ENCODE assay signal across 8 mouse cellular contexts in the genomic region with DNA sequence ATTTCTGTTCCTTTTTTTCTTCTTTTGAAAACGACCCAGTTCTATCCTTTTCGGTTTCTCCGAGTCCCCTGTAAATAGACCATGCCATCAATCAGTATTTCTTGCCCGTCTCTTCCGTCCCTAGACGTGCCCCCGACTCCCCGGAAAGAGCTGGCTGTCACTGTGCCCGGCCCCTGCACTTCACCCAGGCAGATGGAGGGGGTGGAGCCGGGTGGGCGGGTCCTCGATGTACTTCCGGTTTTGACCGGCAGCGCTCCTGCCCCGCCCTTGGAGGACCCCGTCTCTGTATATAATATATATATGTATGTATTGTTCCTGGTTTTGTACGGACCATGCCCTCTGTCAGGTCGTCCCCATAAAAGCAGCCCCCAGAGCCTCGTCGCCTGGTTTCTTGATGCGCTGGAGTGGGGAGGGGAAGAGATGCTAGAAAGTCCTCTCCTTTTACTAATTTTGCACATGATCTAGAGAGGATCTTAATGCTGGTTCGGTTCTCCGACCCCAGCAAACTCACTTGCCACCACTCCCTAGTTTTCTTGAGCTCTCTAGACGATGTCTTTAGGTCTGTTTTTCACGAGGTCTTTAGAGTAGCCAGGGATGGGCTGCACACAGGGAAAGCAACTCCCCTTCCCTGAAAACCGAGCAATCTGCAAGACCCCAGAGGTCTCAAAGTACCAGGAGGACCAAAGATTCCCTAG. TPM values are rescaled to one million over a fixed set of nuclear protein-coding genes. Genes with fewer than 3 reads are reported as not detected.
DNase-seq lines count a peak whose midpoint lies in the region; ATAC-seq lines count a peak whose summit lies in the region.

No protein-coding gene starts in this region.

- peak overlapping the region; percentile 61 for H3K9ac ChIP-seq in hindbrain, embryonic 12.5 days

- WGBS in hindbrain, embryonic 12.5 days: 2% methylated on average over 27 of the region's 27 CpGs

- H3K27me3 ChIP-seq in hindbrain, embryonic 12.5 days: no peaks in the 10 kb centered on the region

- peak overlapping the region; percentile 66 for H3K4me2 ChIP-seq in hindbrain, embryonic 12.5 days (replicated peaks)

- H3K4me3 ChIP-seq in hindbrain, embryonic 12.5 days: peak overlapping the region; percentile 35

- peaks cover 39% of the 10 kb centered on the region for H3K36me3 ChIP-seq in hindbrain, embryonic 12.5 days

- DNase-seq in cerebellum, adult 9-11 months: peak; percentile 81
- peak; percentile 72 to 89 for DNase-seq in left cerebral cortex, postnatal 10 days (ENCODE audit: extremely low spot score in 1 of 2, low spot score in 2 of 2)
- DNase-seq in right cerebral cortex, postnatal 10 days (ENCODE audit: low spot score in 2 of 2): peak; percentile 86
- peak; percentile 75 for DNase-seq in yolk sac, embryonic 10.5 days (ENCODE audit: low spot score)

- H3K9me3 ChIP-seq in hindbrain, embryonic 12.5 days (replicated peaks): no peaks in the 10 kb centered on the region

- peaks cover 47% of the 10 kb centered on the region for H3K4me1 ChIP-seq in hindbrain, embryonic 12.5 days

- intact Hi-C loops in left cerebral cortex, postnatal 10 days (cut with DNase I): no loop called here

- H3K27ac ChIP-seq in hindbrain, embryonic 12.5 days: peak overlapping the region; percentile 75

- peak; percentile 53 for ATAC-seq in activated CD4-positive, CD25-positive, alpha-beta regulatory T cell, adult 4 months
- ATAC-seq in frontal cortex, adult (ENCODE audit: low TSS enrichment): 0 out of 2 replicates have a peak, but pooled peaks have one; percentile 17
- peak; percentile 53 for ATAC-seq in hindbrain, embryonic 12.5 days (ENCODE audit: low FRiP score)
- ATAC-seq in megakaryocyte, adult 5-6 weeks (ENCODE audit: poor library complexity, severe bottlenecking): peak; percentile 86

RNA-seq across cellular contexts. Expression of a gene that starts 3.0 kb away (rescaled TPM):
- polyA plus RNA-seq in activated CD4-positive, CD25-positive, alpha-beta regulatory T cell, adult 4 months (2017; shearing (Covaris generic)): under 1 TPM in 1 of 2 experiments, not detected in 1; 0.32 TPM
- polyA plus RNA-seq in hindbrain, embryonic 12.5 days (2016; fragmentation: Nextera tagmentation; extraction: Ambion mirVana): 94.6 and 106 TPM in 2 replicates
- total RNA-seq in left cerebral cortex, postnatal 10 days (2021): 10 to 100 TPM; 98.6 to 99.6 TPM
- total RNA-seq in megakaryocyte, adult 5-6 weeks (2015): 0.74 and 1.0 TPM in 2 replicates
- 0.18 and 0.69 TPM in 2 replicates for total RNA-seq in megakaryocyte, adult 5-6 weeks (2017)

RNA-seq across cellular contexts. Expression of a gene that starts 15.8 kb away (rescaled TPM):
- polyA plus RNA-seq in activated CD4-positive, CD25-positive, alpha-beta regulatory T cell, adult 4 months (2017; shearing (Covaris generic)): 10 to 100 TPM; 23.1 to 24.0 TPM
- 16.8 and 18.5 TPM in 2 replicates for polyA plus RNA-seq in hindbrain, embryonic 12.5 days (2016; fragmentation: Nextera tagmentation; extraction: Ambion mirVana)
- total RNA-seq in left cerebral cortex, postnatal 10 days (2021): 100 to 1,000 TPM; 388 to 414 TPM
- 73.7 and 76.7 TPM in 2 replicates for total RNA-seq in megakaryocyte, adult 5-6 weeks (2015)
- 155 and 158 TPM in 2 replicates for total RNA-seq in megakaryocyte, adult 5-6 weeks (2017)

RNA-seq across cellular contexts. Expression of a gene that starts 30.5 kb away (rescaled TPM):
- under 1 TPM in 1 of 2 experiments, not detected in 1; 0.46 TPM for polyA plus RNA-seq in activated CD4-positive, CD25-positive, alpha-beta regulatory T cell, adult 4 months (2017; shearing (Covaris generic))
- 0.43 and 1.5 TPM in 2 replicates for polyA plus RNA-seq in hindbrain, embryonic 12.5 days (2016; fragmentation: Nextera tagmentation; extraction: Ambion mirVana)
- under 1 TPM in 1 of 2 experiments, not detected in 1; 0.41 TPM for total RNA-seq in left cerebral cortex, postnatal 10 days (2021)
- not detected in 2 replicates for total RNA-seq in megakaryocyte, adult 5-6 weeks (2015)
- not detected in 2 replicates for total RNA-seq in megakaryocyte, adult 5-6 weeks (2017)

RNA-seq across cellular contexts. Expression of a gene that starts 34.5 kb away (rescaled TPM):
- polyA plus RNA-seq in activated CD4-positive, CD25-positive, alpha-beta regulatory T cell, adult 4 months (2017; shearing (Covaris generic)): 1 to 10 TPM; 2.9 to 5.6 TPM
- polyA plus RNA-seq in hindbrain, embryonic 12.5 days (2016; fragmentation: Nextera tagmentation; extraction: Ambion mirVana): 22.5 and 25.6 TPM in 2 replicates
- 10 to 100 TPM; 43.8 to 50.6 TPM for total RNA-seq in left cerebral cortex, postnatal 10 days (2021)
- 4.5 and 6.3 TPM in 2 replicates for total RNA-seq in megakaryocyte, adult 5-6 weeks (2015)
- total RNA-seq in megakaryocyte, adult 5-6 weeks (2017): 0.73 and 1.7 TPM in 2 replicates

RNA-seq across cellular contexts. Expression of a gene that starts 39.3 kb away (rescaled TPM):
- polyA plus RNA-seq in activated CD4-positive, CD25-positive, alpha-beta regulatory T cell, adult 4 months (2017; shearing (Covaris generic)): not detected
- polyA plus RNA-seq in hindbrain, embryonic 12.5 days (2016; fragmentation: Nextera tagmentation; extraction: Ambion mirVana): not detected in 2 replicates
- not detected for total RNA-seq in left cerebral cortex, postnatal 10 days (2021)
- total RNA-seq in megakaryocyte, adult 5-6 weeks (2015): not detected in 2 replicates
- not detected in 2 replicates for total RNA-seq in megakaryocyte, adult 5-6 weeks (2017)

Comparison
In these comparisons a context has a peak if more than half of its experiments do, and no peak if none do; other contexts are left out.
1. Peak in every context shown above with its lines: DNase-seq, ATAC-seq, H3K4me3 ChIP-seq and H3K27ac ChIP-seq.
2. ATAC-seq: peak in every context shown above with its lines; median percentile 86 in megakaryocyte, adult 5-6 weeks; 53 in activated CD4-positive, CD25-positive, alpha-beta regulatory T cell, adult 4 months; 53 in hindbrain, embryonic 12.5 days; 17 in frontal cortex, adult.
3. RNA of a gene that starts 3.0 kb away (total RNA-seq): 98.6 to 99.6 TPM in left cerebral cortex, postnatal 10 days; 0.18 to 1.0 TPM in megakaryocyte, adult 5-6 weeks; every median in the first group is over 10 times any median in the second.